Mouse (Mus musculus) Muller cell, postnatal 12 days (primary cell): ENCODE data around the gene Tfec.

Source experiments
- DNase-seq: peaks from one replicate; pipeline ENCODE4 v3.0.0-alpha.2; 2015; ENCODE audit errors: inconsistent ontology term

The Tfec gene

DNA sequence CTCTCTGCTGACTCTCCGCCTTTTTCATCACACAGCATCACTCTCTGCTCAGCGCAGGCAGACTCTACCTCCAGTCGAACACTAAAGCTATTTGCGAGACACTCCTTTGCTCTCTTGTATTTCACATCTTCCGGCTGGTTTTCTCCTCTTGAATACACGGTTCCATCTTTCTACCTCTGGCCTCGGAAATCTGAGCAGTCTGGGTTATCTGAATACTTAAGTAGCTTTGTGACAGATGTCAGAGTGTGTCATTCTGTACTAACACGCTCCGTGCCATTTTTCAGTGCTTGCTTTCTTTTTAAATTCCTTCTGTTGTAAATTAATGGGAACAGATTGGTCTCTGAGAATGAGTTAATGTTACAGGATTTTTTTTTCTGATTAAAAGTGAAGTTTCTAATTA is 101.3 kb downstream of the Tfec start:
- DNase-seq = no peak

DNA sequence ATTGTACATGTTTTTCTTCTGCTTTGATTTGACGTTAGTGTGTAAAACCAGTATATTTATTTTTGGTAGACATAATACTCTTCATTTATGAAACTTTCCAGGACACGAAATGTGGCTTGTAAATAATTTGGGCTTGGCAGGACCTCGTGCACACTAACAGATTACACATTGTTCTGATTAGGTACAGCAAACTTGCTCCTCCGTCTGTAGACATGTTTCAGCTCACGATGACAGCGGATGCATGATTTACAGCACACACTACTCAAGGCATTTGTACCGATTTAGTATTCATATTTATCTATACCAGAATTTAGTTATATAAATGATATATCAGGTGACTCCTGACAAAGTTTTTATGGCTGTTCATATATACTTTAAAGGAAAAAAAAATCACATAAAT is 104.2 kb downstream of the Tfec start:
- no peak for DNase-seq

DNA sequence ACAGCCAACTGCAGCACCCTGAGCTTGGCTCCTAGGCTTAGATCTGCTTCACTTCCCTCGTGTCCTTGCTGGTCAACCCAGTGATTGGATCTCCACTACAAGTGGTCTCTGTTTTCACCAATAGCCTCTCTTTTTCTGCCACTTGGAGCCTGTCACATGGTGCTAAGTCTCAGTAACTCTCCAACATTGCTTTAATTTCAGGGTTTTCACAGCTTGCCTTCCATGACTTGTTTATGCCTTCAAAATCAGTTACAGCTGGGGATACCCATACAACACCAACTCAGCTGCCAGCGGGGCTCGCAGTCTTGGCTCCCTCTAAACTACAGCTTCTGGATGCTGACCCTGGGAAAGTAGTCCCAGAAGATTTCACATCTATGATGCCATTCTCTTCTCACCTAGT is 113.1 kb downstream of the Tfec start:
- DNase-seq = no peak
